Mouse (Mus musculus) limb, embryonic 12.5 days (tissue): ENCODE measurements around the gene Samm50. TPM values are rescaled to one million over a fixed set of nuclear protein-coding genes. Genes with fewer than 3 reads are reported as not detected.
A peak's percentile ranks its signal among the peaks of the same experiment; 100 is the strongest.
"Not testable (repeated sequence)": the region's sequence is repeated elsewhere in the genome, so short reads cannot be mapped to it uniquely, and the experiment has no call there.

Experiments used
- ATAC-seq: fragments of 200-750 bp; cut with Nextera tagmentation; 2 replicates; pipeline ENCODE4 v1.8.0; 2017; ENCODE audit warnings: low read depth, moderate TSS enrichment; ENCODE audit not compliant: insufficient number of reproducible peaks, insufficient read depth, low FRiP score, low TSS enrichment
- H3K27ac ChIP-seq: fragments of 300-500 bp; sonication (generic); 2 replicates; pipeline ENCODE4 v1.5.1; 2016; ENCODE audit warnings: mild to moderate bottlenecking, moderate library complexity
- H3K27me3 ChIP-seq: fragments of 300-500 bp; sonication (generic); 2 replicates; pipeline ENCODE4 v1.6.1; 2016; ENCODE audit warnings: mild to moderate bottlenecking, moderate library complexity
- H3K36me3 ChIP-seq: fragments of 300-500 bp; sonication (generic); 2 replicates; pipeline ENCODE4 v1.6.1; 2016; ENCODE audit warnings: mild to moderate bottlenecking, moderate library complexity
- H3K4me1 ChIP-seq: fragments of 300-500 bp; sonication (generic); replicated peaks from 2 replicates; pipeline ENCODE4 v1.6.1; 2016
- H3K4me2 ChIP-seq: fragments of 300-500 bp; sonication (generic); 2 replicates; pipeline ENCODE4 v1.6.1; 2016; ENCODE audit warnings: mild to moderate bottlenecking, moderate library complexity
- H3K4me3 ChIP-seq: fragments of 300-500 bp; sonication (generic); replicated peaks from 2 replicates; pipeline ENCODE4 v1.5.1; 2016; ENCODE audit warnings: mild to moderate bottlenecking
- H3K9ac ChIP-seq: fragments of 300-500 bp; sonication (generic); replicated peaks from 2 replicates; pipeline ENCODE4 v1.6.1; 2016; ENCODE audit warnings: mild to moderate bottlenecking, moderate library complexity
- H3K9me3 ChIP-seq: fragments of 300-500 bp; sonication (generic); 2 replicates; pipeline ENCODE4 v1.6.1; 2016; ENCODE audit warnings: mild to moderate bottlenecking, moderate library complexity
- WGBS: fragments of 180-500 bp; shearing (Covaris S2); methylation state at CpG from one replicate; pipeline ENCODE4 v1.1.7; 2016; 5-methylcytosine and 5-hydroxymethylcytosine counted together
- polyA plus RNA-seq: library from polyadenylated mRNA; unstranded; fragments of >200 nt; fragmentation: Nextera tagmentation; extraction: Ambion mirVana; gene quantifications from 2 replicates; pipeline ENCODE4 v1.2.1, GENCODE M21; 2016

Gene Samm50
- polyA plus RNA-seq: 106 and 111 TPM in 2 replicates

GRCm38 (mm10) chr15:84192058-84192791 is at the start of gene Samm50:
Gene Samm50, plus strand, starts transcription at chr15:84192241.
- Histone ChIP-seq H3K9ac (peak within 1 kb of the TSS; percentile 88), H3K27ac (peak within 1 kb of the TSS; percentile 88), H3K27me3 (no peaks in the 10 kb centered on the region), H3K4me3 (peak within 1 kb of the TSS; percentile 94), H3K9me3 (no peaks in the 10 kb centered on the region), H3K4me2 (peak within 1 kb of the TSS; percentile 77), H3K4me1 (peaks cover 11% of the 10 kb centered on the region), H3K36me3 (peaks cover 19% of the 10 kb centered on the region)
- 7% methylated on average over 48 of the region's 48 CpGs for WGBS
- peak; percentile 95 for ATAC-seq

- H3K36me3 ChIP-seq: no peaks in the 10 kb centered on the region
- H3K4me2 ChIP-seq: no peak overlapping the region
- ATAC-seq: no peak
- H3K27me3 ChIP-seq: no peaks in the 10 kb centered on the region
- WGBS: 87% methylated on average over 2 of the region's 2 CpGs
- no peak overlapping the region for H3K9ac ChIP-seq
- H3K4me1 ChIP-seq: no peaks in the 10 kb centered on the region
- H3K27ac ChIP-seq: no peak overlapping the region
- H3K9me3 ChIP-seq: no peaks in the 10 kb centered on the region
- H3K4me3 ChIP-seq: no peak overlapping the region
Measured at GRCm38 (mm10) chr15:84156158-84156557, 35.9 kb upstream of the Samm50 start.

GRCm38 (mm10) chr15:84157530-84157929 is 34.5 kb upstream of the Samm50 start:
- H3K4me1 ChIP-seq, H3K9ac ChIP-seq, H3K27me3 ChIP-seq, H3K4me2 ChIP-seq, H3K36me3 ChIP-seq, H3K9me3 ChIP-seq, H3K4me3 ChIP-seq, H3K27ac ChIP-seq, ATAC-seq: not testable (repeated sequence)
- 68% methylated on average over 6 of the region's 6 CpGs for WGBS

- H3K4me2 ChIP-seq: no peak overlapping the region
- no peak overlapping the region for H3K9ac ChIP-seq
- H3K36me3 ChIP-seq: no peaks in the 10 kb centered on the region
- no peak for ATAC-seq
- H3K27me3 ChIP-seq: no peaks in the 10 kb centered on the region
- H3K9me3 ChIP-seq: no peaks in the 10 kb centered on the region
- no peaks in the 10 kb centered on the region for H3K4me1 ChIP-seq
- 84% methylated on average over 6 of the region's 6 CpGs for WGBS
- no peak overlapping the region for H3K4me3 ChIP-seq
- H3K27ac ChIP-seq: no peak overlapping the region
Measured at GRCm38 (mm10) chr15:84161871-84162270, 30.2 kb upstream of the Samm50 start.

- H3K27me3 ChIP-seq: peaks cover 23% of the 10 kb centered on the region
- H3K4me1 ChIP-seq: peaks cover 13% of the 10 kb centered on the region; the same call in 1 of the 2 replicates
- peak overlapping the region; percentile 99; the same call in 1 of the 2 replicates for H3K4me2 ChIP-seq
- H3K4me3 ChIP-seq: no peak overlapping the region
- no peaks in the 10 kb centered on the region for H3K9me3 ChIP-seq
- no peak for ATAC-seq
- no peak overlapping the region for H3K27ac ChIP-seq
- WGBS: 75% methylated on average over 6 of the region's 6 CpGs
- H3K9ac ChIP-seq: no peak overlapping the region
- no peaks in the 10 kb centered on the region for H3K36me3 ChIP-seq
Measured at GRCm38 (mm10) chr15:84166818-84167217, 25.2 kb upstream of the Samm50 start.

GRCm38 (mm10) chr15:84167600-84167999 is 24.4 kb upstream of the Samm50 start, which contains the start of gene Pnpla3:
Gene Pnpla3, plus strand, starts transcription at chr15:84167837.
- ATAC-seq: peak; percentile 94
- peak within 1 kb of the TSS; percentile 99 for H3K4me2 ChIP-seq
- no peak within 1 kb of the TSS for H3K27ac ChIP-seq
- H3K27me3 ChIP-seq: peaks cover 23% of the 10 kb centered on the region
- peak within 1 kb of the TSS; percentile 54 for H3K4me3 ChIP-seq
- H3K36me3 ChIP-seq: no peaks in the 10 kb centered on the region
- H3K4me1 ChIP-seq: peaks cover 13% of the 10 kb centered on the region; the same call in 1 of the 2 replicates
- WGBS: under 1% methylated on average over 28 of the region's 28 CpGs
- peak within 1 kb of the TSS; percentile 63 for H3K9ac ChIP-seq
- H3K9me3 ChIP-seq: no peaks in the 10 kb centered on the region

- 0 out of 2 replicates have a peak, but pooled peaks have one; percentile 23 for ATAC-seq
- peaks cover 13% of the 10 kb centered on the region; the same call in 1 of the 2 replicates for H3K4me1 ChIP-seq
- peaks cover 23% of the 10 kb centered on the region for H3K27me3 ChIP-seq
- H3K36me3 ChIP-seq: no peaks in the 10 kb centered on the region
- no peaks in the 10 kb centered on the region for H3K9me3 ChIP-seq
- peak overlapping the region; percentile 99 for H3K4me2 ChIP-seq
- H3K9ac ChIP-seq: peak overlapping the region; percentile 63
- H3K4me3 ChIP-seq: peak overlapping the region; percentile 54
- H3K27ac ChIP-seq: no peak overlapping the region
- under 1% methylated on average over 28 of the region's 28 CpGs for WGBS
Measured at GRCm38 (mm10) chr15:84168170-84169161, 23.6 kb upstream of the Samm50 start.

GRCm38 (mm10) chr15:84169511-84169910 is 22.5 kb upstream of the Samm50 start:
- H3K4me2 ChIP-seq: no peak overlapping the region
- no peaks in the 10 kb centered on the region for H3K9me3 ChIP-seq
- H3K27ac ChIP-seq: no peak overlapping the region
- peaks cover 13% of the 10 kb centered on the region; the same call in 1 of the 2 replicates for H3K4me1 ChIP-seq
- peaks cover 23% of the 10 kb centered on the region for H3K27me3 ChIP-seq
- H3K36me3 ChIP-seq: no peaks in the 10 kb centered on the region
- ATAC-seq: no peak
- no peak overlapping the region for H3K4me3 ChIP-seq
- 48% methylated on average over 1 of the region's 1 CpGs for WGBS
- no peak overlapping the region for H3K9ac ChIP-seq

GRCm38 (mm10) chr15:84171166-84171565 is 20.9 kb upstream of the Samm50 start:
- no peak overlapping the region for H3K4me3 ChIP-seq
- H3K4me2 ChIP-seq: no peak overlapping the region
- H3K9me3 ChIP-seq: no peaks in the 10 kb centered on the region
- H3K4me1 ChIP-seq: peaks cover 13% of the 10 kb centered on the region; the same call in 1 of the 2 replicates
- no peak for ATAC-seq
- H3K9ac ChIP-seq: no peak overlapping the region
- 89% methylated on average over 7 of the region's 7 CpGs for WGBS
- H3K27ac ChIP-seq: no peak overlapping the region
- H3K27me3 ChIP-seq: peaks cover 23% of the 10 kb centered on the region
- no peaks in the 10 kb centered on the region for H3K36me3 ChIP-seq

- no peaks in the 10 kb centered on the region for H3K36me3 ChIP-seq
- H3K4me3 ChIP-seq: no peak overlapping the region
- H3K27me3 ChIP-seq: no peaks in the 10 kb centered on the region; the same call in 1 of the 2 replicates
- H3K27ac ChIP-seq: no peak overlapping the region
- no peak for ATAC-seq
- no peak overlapping the region for H3K9ac ChIP-seq
- no peak overlapping the region for H3K4me2 ChIP-seq
- peaks cover 15% of the 10 kb centered on the region for H3K4me1 ChIP-seq
- H3K9me3 ChIP-seq: no peaks in the 10 kb centered on the region
- WGBS: 92% methylated on average over 9 of the region's 9 CpGs
Measured at GRCm38 (mm10) chr15:84178733-84179132, 13.3 kb upstream of the Samm50 start.

GRCm38 (mm10) chr15:84182000-84182399 is 10.0 kb upstream of the Samm50 start:
- Histone ChIP-seq H3K4me1 (peaks cover 27% of the 10 kb centered on the region), H3K27me3 (no peaks in the 10 kb centered on the region; the same call in none of the 2 replicates), H3K9ac (no peak overlapping the region), H3K27ac (no peak overlapping the region), H3K36me3 (no peaks in the 10 kb centered on the region), H3K9me3 (no peaks in the 10 kb centered on the region), H3K4me2 (no peak overlapping the region), H3K4me3 (no peak overlapping the region)
- WGBS: 34% methylated on average over 6 of the region's 6 CpGs
- ATAC-seq: no peak
